Comparison of ENCODE assay signal across 8 mouse cellular contexts in the genomic region with DNA sequence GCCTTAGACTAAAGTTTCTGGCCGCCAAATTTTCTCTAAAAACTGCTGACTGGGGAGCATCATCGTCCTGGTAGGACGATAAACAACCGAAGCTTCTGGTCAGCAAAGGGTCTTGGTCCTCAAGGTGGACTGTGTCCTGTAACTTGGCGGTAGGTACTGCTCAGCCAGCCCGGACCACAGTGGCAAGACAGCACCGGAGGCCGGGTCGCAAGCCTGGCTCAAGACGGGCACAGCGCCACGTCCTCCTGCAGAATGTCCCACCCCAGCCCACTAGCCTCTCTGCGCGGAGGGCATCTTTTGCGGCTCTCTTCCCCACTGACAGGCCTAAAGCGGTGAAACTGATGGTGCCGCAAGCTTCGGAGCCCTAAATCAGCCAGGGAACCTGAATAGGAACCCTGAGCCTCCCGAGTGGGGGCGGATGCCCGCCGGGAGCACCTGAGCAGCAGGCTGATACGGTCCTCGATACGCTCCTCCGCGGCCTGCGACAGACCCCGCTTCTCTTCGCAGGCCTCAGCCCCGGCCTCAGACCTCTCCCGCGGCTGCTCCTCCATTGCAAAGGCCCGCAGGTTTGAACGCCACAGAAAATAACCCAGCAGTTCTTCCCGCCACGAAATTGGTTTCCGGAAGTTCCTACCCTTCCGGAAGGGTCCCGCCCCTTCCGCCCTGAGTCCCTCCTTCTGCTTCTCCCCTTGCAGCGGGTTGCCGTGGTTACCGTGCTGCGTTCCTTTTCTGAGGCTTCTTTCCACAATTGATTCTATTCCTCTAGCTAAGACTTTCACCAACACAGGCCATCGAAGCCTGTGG. TPM values are rescaled to one million over a fixed set of nuclear protein-coding genes. Genes with fewer than 3 reads are reported as not detected.
DNase-seq lines count a peak whose midpoint lies in the region; ATAC-seq lines count a peak whose summit lies in the region.

Cenph (minus strand) TSS at position 648 of the 804 bp plus-strand sequence.

- DNase-seq in ZHBTc4 (ENCODE audit: low read depth, low spot score) = peak; percentile 97
- DNase-seq in gastrocnemius, adult 8-10 months (ENCODE audit: low spot score in 2 of 2) = peak; percentile 65 to 66
- DNase-seq in induced T-regulatory cell, adult 2 months (ENCODE audit: low read depth) = peak; percentile 96
- DNase-seq in left cerebral cortex, adult 9 months (ENCODE audit: low spot score in 2 of 2) = peak; percentile 27 to 82
- peak; percentile 80 for DNase-seq in right cerebral cortex, postnatal 14 days
- peak; percentile 76 to 82 for DNase-seq in urinary bladder, postnatal 36 days (ENCODE audit: low spot score in 2 of 2)

- ATAC-seq in common myeloid progenitor, adult 5-6 weeks (replicated peaks; ENCODE audit: low read depth, poor library complexity, severe bottlenecking) = peak; percentile 94
- peak; percentile 84 for ATAC-seq in megakaryocyte progenitor cell, adult 5-6 weeks (replicated peaks; ENCODE audit: poor library complexity)

RNA-seq across cellular contexts. Expression of gene Cenph, which starts in this region (rescaled TPM):
- total RNA-seq in common myeloid progenitor, adult 5-6 weeks (2017) = 60.8 and 70.5 TPM in 2 replicates
- total RNA-seq in gastrocnemius, adult 8-10 months (2022) = not detected
- total RNA-seq in megakaryocyte progenitor cell, adult 5-6 weeks (2015) = 64.8 and 71.7 TPM in 2 replicates
- total RNA-seq in megakaryocyte progenitor cell, adult 5-6 weeks (2017) = 66.3 and 67.7 TPM in 2 replicates

Comparison
In these comparisons a context has a peak if more than half of its experiments do, and no peak if none do; other contexts are left out.
1. Peak in every context shown above with its lines: DNase-seq and ATAC-seq.
2. RNA of gene Cenph (total RNA-seq): 64.8 to 71.7 TPM in megakaryocyte progenitor cell, adult 5-6 weeks and 60.8 to 70.5 TPM in common myeloid progenitor, adult 5-6 weeks; not detected in gastrocnemius, adult 8-10 months; every median in the first group is over 10 times any median in the second.
3. Peak in DNase-seq in gastrocnemius, adult 8-10 months; RNA of the gene not detected or under 1 TPM.